Mouse (Mus musculus) neutrophil, adult 65 days (primary cell): ENCODE measurements around the gene Gm3183. TPM values are rescaled to one million over a fixed set of nuclear protein-coding genes. Genes with fewer than 3 reads are reported as not detected.

Experiments used
- total RNA-seq: library from RNA; stranded (reverse); gene quantifications from 2 replicates; pipeline ENCODE4 v1.2.4, GENCODE M21; 2023

Gene Gm3183
- total RNA-seq, result not detected in 2 replicates

GRCm38 (mm10) chr5:94865136-94865535 lies at the start of gene Gm3183:
Gm3183 (plus strand) TSS chr5:94865436.

Other genes with a start within 250 kb of the Gm3183 start
- not detected in 2 replicates for gene Gm3147, start 249.1 kb upstream of the Gm3183 start, total RNA-seq
- gene Gm6509, start 241.5 kb upstream of the Gm3183 start, total RNA-seq, result not detected in 2 replicates
- not detected in 2 replicates for gene Gm6205, start 217.1 kb upstream of the Gm3183 start, total RNA-seq
- not detected in 2 replicates for gene Gm6367, start 123.2 kb downstream of the Gm3183 start, total RNA-seq
- gene Gm7942, start 241.5 kb downstream of the Gm3183 start, total RNA-seq, result not detected in 2 replicates